Mouse (Mus musculus): Measurements from ENCODE around the gene Lsg1. TPM values are rescaled to one million over a fixed set of nuclear protein-coding genes. Genes with fewer than 3 reads are reported as not detected.

Gene Lsg1
- polyA plus RNA-seq, 1 experiment from 2014 or later = 62.2 TPM

DNA sequence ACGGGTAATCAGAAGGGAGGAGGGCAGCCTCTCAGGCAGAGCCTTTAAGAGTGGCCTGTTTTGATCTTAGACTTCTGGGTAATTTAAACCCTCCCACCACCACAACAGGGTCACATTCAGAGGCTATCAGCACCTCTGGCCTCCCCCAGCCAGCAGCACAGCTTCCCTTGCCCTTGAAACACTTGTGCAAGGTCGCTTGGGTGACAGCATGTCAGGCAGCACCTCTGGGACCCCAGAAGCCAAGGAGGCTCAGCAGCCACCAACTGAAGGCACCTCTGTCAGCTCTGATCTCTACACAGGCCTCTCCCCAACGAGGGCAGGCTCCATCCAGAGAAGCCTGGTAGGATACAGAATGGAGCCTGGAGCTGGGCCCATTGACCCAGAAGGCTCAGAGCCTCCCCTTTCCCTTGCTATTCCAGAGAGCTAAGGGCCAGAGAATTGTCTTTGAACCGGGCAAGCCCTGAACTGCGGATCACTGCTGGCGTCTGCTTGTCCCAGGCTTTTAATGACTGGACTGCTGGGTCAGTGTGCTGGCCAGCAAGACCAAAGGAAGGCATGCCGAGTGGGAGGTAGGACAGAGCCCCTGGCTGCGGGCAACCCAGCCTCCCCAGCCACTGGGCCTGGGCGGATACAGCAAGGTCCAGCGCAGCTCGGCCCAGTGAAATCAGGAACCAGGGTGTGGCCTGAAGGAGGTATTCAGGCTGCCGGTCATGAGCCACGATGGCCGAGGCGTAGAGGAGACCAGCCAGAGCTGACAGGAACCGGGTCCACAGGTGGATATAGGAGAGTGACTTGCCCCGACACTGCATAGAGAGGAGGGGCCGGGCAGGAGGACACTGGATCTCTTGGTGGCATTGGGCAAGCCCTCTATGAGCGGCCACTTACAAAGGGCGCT, 47.0 kb downstream of the Lsg1 start:
- no peaks in the 10 kb centered on the region for H3K27me3 ChIP-seq (ENCODE audit: insufficient read depth, low read length)
- H3K4me1 ChIP-seq (ENCODE audit: insufficient read depth, low read length) = 0 out of 2 replicates have a peak, but pooled peaks cover 3% of the 10 kb centered on the region
- no peak overlapping the region for H3K9ac ChIP-seq (replicated peaks; ENCODE audit: low read length)
- peak overlapping the region; percentile 19 for H3K4me3 ChIP-seq (ENCODE audit: low read length)
- no peaks in the 10 kb centered on the region for H3K9me3 ChIP-seq (ENCODE audit: low read length)
- no peak overlapping the region for H3K27ac ChIP-seq (ENCODE audit: low read length)
- ATAC-seq (ENCODE audit: low FRiP score, low TSS enrichment) = peak; percentile 58; the same call in 1 of the 2 replicates
- peak overlapping the region; percentile 31 for H3K4me2 ChIP-seq (replicated peaks; ENCODE audit: low read depth, low read length)
- H3K36me3 ChIP-seq (ENCODE audit: insufficient read depth, low read length) = 0 out of 2 replicates have a peak, but pooled peaks cover 3% of the 10 kb centered on the region
- 57% methylated on average over 20 of the region's 20 CpGs for WGBS

DNA sequence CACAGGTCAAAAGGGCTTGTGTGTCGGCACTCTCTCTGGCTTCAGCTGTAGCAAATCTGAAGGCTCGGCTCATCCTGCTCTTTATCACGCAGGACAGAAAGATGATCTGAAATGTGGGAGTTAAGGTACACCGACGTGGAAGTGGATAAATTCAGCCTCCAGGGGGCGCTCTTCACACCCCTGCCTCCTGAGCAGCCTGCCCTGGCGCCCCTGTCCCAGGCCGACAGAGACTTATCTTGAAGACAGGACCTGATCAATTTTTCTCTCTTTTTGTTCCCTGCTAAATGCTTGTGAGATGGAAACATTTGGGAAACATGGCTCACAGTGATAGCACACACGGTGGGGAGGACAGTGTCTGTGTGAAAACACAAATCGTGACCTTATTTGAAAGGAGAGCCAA, 48.0 kb downstream of the Lsg1 start:
- Histone ChIP-seq H3K27ac (ENCODE audit: low read length) (no peak overlapping the region), H3K9me3 (ENCODE audit: low read length) (no peaks in the 10 kb centered on the region), H3K27me3 (ENCODE audit: insufficient read depth, low read length) (no peaks in the 10 kb centered on the region), H3K36me3 (ENCODE audit: insufficient read depth, low read length) (no peaks in the 10 kb centered on the region), H3K4me3 (ENCODE audit: low read length) (no peak overlapping the region), H3K4me2 (replicated peaks; ENCODE audit: low read depth, low read length) (no peak overlapping the region), H3K9ac (replicated peaks; ENCODE audit: low read length) (no peak overlapping the region), H3K4me1 (ENCODE audit: insufficient read depth, low read length) (0 out of 2 replicates have a peak, but pooled peaks cover 3% of the 10 kb centered on the region)
- ATAC-seq (ENCODE audit: low FRiP score, low TSS enrichment) = peak; percentile 10; the same call in 1 of the 2 replicates
- 25% methylated on average over 10 of the region's 10 CpGs for WGBS

DNA sequence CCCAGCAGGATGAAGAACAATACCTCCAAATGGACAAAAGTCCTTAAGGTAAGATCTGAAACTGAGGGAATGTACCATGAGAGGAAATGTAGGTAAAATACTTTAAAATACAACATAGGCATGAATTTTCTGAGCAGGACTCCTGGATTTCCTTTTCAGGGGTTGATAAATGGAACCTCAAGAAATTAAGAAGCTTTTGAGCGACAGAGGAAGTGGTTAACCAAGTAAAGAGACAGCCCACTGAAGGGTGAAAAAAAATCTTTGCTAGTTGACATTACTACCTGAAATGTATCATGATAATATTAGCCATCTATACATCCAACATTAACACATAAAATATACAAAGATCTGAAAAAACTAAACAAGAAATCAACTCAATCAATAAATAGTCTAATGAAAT, 52.3 kb downstream of the Lsg1 start:
- Histone ChIP-seq H3K9ac (replicated peaks; ENCODE audit: low read length) (no peak overlapping the region), H3K9me3 (ENCODE audit: low read length) (no peaks in the 10 kb centered on the region), H3K27ac (ENCODE audit: low read length) (no peak overlapping the region), H3K36me3 (ENCODE audit: insufficient read depth, low read length) (no peaks in the 10 kb centered on the region), H3K4me2 (replicated peaks; ENCODE audit: low read depth, low read length) (no peak overlapping the region), H3K4me1 (ENCODE audit: insufficient read depth, low read length) (0 out of 2 replicates have a peak, but pooled peaks cover under 1% of the 10 kb centered on the region), H3K27me3 (ENCODE audit: insufficient read depth, low read length) (no peaks in the 10 kb centered on the region), H3K4me3 (ENCODE audit: low read length) (no peak overlapping the region)
- 81% methylated on average over 1 of the region's 1 CpGs for WGBS
- no peak for ATAC-seq (ENCODE audit: low FRiP score, low TSS enrichment)

DNA sequence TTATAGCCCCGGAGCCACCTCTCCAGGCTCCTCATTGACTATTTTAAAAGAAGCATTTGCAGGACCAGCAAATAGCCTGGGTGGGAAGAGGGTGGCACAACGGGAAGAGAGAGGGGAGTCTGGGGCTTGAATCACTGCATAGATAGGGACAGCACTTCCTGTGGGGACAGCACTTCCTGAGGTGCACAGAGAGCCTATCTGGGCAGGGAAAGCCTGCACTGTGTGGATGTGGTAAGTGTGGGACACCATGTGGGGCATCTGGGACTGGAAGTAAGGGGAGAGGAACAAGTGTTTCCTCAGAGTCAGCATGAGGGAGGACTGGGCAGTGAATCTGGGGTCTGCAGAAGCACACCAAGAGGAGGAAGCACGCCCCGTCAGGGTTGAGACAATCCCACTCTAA, 53.8 kb downstream of the Lsg1 start:
- 44% methylated on average over 4 of the region's 4 CpGs for WGBS
- no peaks in the 10 kb centered on the region for H3K4me1 ChIP-seq (ENCODE audit: insufficient read depth, low read length)
- no peak overlapping the region for H3K9ac ChIP-seq (replicated peaks; ENCODE audit: low read length)
- no peaks in the 10 kb centered on the region for H3K27me3 ChIP-seq (ENCODE audit: insufficient read depth, low read length)
- no peak for ATAC-seq (ENCODE audit: low FRiP score, low TSS enrichment)
- no peaks in the 10 kb centered on the region for H3K36me3 ChIP-seq (ENCODE audit: insufficient read depth, low read length)
- H3K27ac ChIP-seq (ENCODE audit: low read length) = no peak overlapping the region
- no peak overlapping the region for H3K4me3 ChIP-seq (ENCODE audit: low read length)
- no peak overlapping the region for H3K4me2 ChIP-seq (replicated peaks; ENCODE audit: low read depth, low read length)
- no peaks in the 10 kb centered on the region for H3K9me3 ChIP-seq (ENCODE audit: low read length)

- 8% methylated on average over 1 of the region's 1 CpGs for WGBS
- H3K4me2 ChIP-seq (replicated peaks; ENCODE audit: low read depth, low read length) = no peak overlapping the region
- H3K9ac ChIP-seq (replicated peaks; ENCODE audit: low read length) = no peak overlapping the region
- no peaks in the 10 kb centered on the region for H3K36me3 ChIP-seq (ENCODE audit: insufficient read depth, low read length)
- no peak for ATAC-seq (ENCODE audit: low FRiP score, low TSS enrichment)
- H3K4me3 ChIP-seq (ENCODE audit: low read length) = no peak overlapping the region
- H3K4me1 ChIP-seq (ENCODE audit: insufficient read depth, low read length) = no peaks in the 10 kb centered on the region
- H3K27ac ChIP-seq (ENCODE audit: low read length) = no peak overlapping the region
- H3K27me3 ChIP-seq (ENCODE audit: insufficient read depth, low read length) = no peaks in the 10 kb centered on the region
- H3K9me3 ChIP-seq (ENCODE audit: low read length) = no peaks in the 10 kb centered on the region
Observed at GRCm38 (mm10) chr16:30532929-30533328, 54.5 kb downstream of the Lsg1 start.

GRCm38 (mm10) chr16:30531761-30532406, 55.5 kb downstream of the Lsg1 start:
- H3K4me3 ChIP-seq (ENCODE audit: low read length) = no peak overlapping the region
- no peaks in the 10 kb centered on the region for H3K36me3 ChIP-seq (ENCODE audit: insufficient read depth, low read length)
- H3K27ac ChIP-seq (ENCODE audit: low read length) = no peak overlapping the region
- no peaks in the 10 kb centered on the region for H3K9me3 ChIP-seq (ENCODE audit: low read length)
- H3K4me2 ChIP-seq (replicated peaks; ENCODE audit: low read depth, low read length) = peak overlapping the region; percentile 36; the same call in 1 of the 2 replicates
- no peak overlapping the region for H3K9ac ChIP-seq (replicated peaks; ENCODE audit: low read length)
- no peaks in the 10 kb centered on the region for H3K4me1 ChIP-seq (ENCODE audit: insufficient read depth, low read length)
- WGBS = 30% methylated on average over 20 of the region's 20 CpGs
- H3K27me3 ChIP-seq (ENCODE audit: insufficient read depth, low read length) = no peaks in the 10 kb centered on the region
- ATAC-seq (ENCODE audit: low FRiP score, low TSS enrichment) = peak; percentile 35; the same call in 1 of the 2 replicates

DNA sequence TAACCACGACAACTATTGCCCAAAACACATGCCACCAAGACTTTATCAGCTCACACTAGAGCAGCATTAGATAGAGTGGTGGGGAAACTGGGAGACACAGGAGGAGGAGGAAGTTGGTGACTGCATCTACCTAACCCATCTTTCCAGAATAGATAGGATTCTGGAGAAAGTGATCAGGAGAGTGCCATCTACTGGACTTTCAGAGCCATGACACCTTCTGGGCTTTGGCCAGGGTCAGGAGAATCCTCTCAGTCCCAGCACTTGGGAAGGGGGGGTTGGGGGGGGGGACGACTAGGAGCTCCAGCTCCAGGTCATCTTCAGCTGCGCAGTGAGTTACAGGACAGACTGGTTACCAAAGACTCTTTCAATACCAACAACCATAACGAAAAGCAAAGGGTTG, 56.6 kb downstream of the Lsg1 start:
- H3K9ac ChIP-seq (replicated peaks; ENCODE audit: low read length) = no peak overlapping the region
- 45% methylated on average over 4 of the region's 4 CpGs for WGBS
- H3K4me3 ChIP-seq (ENCODE audit: low read length) = no peak overlapping the region
- H3K4me2 ChIP-seq (replicated peaks; ENCODE audit: low read depth, low read length) = no peak overlapping the region
- H3K4me1 ChIP-seq (ENCODE audit: insufficient read depth, low read length) = no peaks in the 10 kb centered on the region
- H3K27ac ChIP-seq (ENCODE audit: low read length) = no peak overlapping the region
- H3K36me3 ChIP-seq (ENCODE audit: insufficient read depth, low read length) = no peaks in the 10 kb centered on the region
- ATAC-seq (ENCODE audit: low FRiP score, low TSS enrichment) = no peak
- no peaks in the 10 kb centered on the region for H3K27me3 ChIP-seq (ENCODE audit: insufficient read depth, low read length)
- no peaks in the 10 kb centered on the region for H3K9me3 ChIP-seq (ENCODE audit: low read length)

- ATAC-seq (ENCODE audit: low FRiP score, low TSS enrichment) = no peak
- Histone ChIP-seq H3K27ac (ENCODE audit: low read length) (no peak overlapping the region), H3K36me3 (ENCODE audit: insufficient read depth, low read length) (0 out of 2 replicates have a peak, but pooled peaks cover 8% of the 10 kb centered on the region), H3K9me3 (ENCODE audit: low read length) (no peaks in the 10 kb centered on the region), H3K4me2 (replicated peaks; ENCODE audit: low read depth, low read length) (no peak overlapping the region), H3K4me3 (ENCODE audit: low read length) (no peak overlapping the region), H3K9ac (replicated peaks; ENCODE audit: low read length) (no peak overlapping the region), H3K4me1 (ENCODE audit: insufficient read depth, low read length) (no peaks in the 10 kb centered on the region), H3K27me3 (ENCODE audit: insufficient read depth, low read length) (no peaks in the 10 kb centered on the region)
- WGBS = 88% methylated on average over 8 of the region's 8 CpGs
Observed at GRCm38 (mm10) chr16:30528386-30528785, 59.0 kb downstream of the Lsg1 start.

DNA sequence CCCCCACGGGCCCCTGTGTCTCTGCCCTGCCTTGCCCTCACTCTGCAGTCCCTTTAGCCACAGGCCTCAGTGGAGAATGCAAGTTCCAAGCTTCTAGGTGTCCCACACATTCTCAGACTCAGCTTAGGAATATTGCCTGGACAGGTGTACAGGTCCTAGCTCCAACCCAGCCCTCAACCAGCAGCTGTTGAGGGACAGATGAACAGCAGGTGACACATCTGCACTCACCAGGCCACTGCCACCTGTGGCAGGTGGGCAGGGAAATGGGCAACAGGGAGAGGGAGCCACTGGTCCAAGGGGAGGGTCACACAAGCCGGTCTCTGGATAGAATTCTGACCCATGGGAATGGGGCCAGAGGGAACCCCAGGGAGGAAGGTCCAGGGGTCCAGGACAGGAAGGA, 59.5 kb downstream of the Lsg1 start:
- no peak overlapping the region for H3K27ac ChIP-seq (ENCODE audit: low read length)
- 0 out of 2 replicates have a peak, but pooled peaks cover 8% of the 10 kb centered on the region for H3K36me3 ChIP-seq (ENCODE audit: insufficient read depth, low read length)
- 69% methylated on average over 2 of the region's 2 CpGs for WGBS
- H3K27me3 ChIP-seq (ENCODE audit: insufficient read depth, low read length) = no peaks in the 10 kb centered on the region
- H3K9me3 ChIP-seq (ENCODE audit: low read length) = no peaks in the 10 kb centered on the region
- no peak overlapping the region for H3K4me3 ChIP-seq (ENCODE audit: low read length)
- no peaks in the 10 kb centered on the region for H3K4me1 ChIP-seq (ENCODE audit: insufficient read depth, low read length)
- no peak overlapping the region for H3K4me2 ChIP-seq (replicated peaks; ENCODE audit: low read depth, low read length)
- no peak overlapping the region for H3K9ac ChIP-seq (replicated peaks; ENCODE audit: low read length)
- ATAC-seq (ENCODE audit: low FRiP score, low TSS enrichment) = no peak

DNA sequence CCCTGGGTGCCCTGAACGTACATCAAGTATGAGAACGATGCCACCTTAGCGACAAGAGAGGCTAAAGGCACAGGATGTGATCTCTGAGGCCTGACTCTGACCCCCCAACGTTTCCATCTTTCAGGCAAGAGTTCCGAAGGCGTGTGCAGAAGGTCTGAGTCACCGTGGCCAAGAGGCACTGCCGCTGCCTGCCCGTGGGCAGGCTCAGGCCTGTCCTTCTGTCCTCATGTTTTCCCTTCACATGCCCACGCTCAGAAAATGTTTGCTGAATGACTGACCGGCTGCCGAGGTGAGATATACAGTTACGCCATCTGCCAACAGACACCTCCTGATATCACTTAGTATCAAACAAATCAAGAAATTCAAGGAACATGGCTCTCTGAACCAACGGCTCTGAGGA, 61.6 kb downstream of the Lsg1 start:
- Histone ChIP-seq H3K36me3 (ENCODE audit: insufficient read depth, low read length) (0 out of 2 replicates have a peak, but pooled peaks cover 8% of the 10 kb centered on the region), H3K4me3 (ENCODE audit: low read length) (no peak overlapping the region), H3K9ac (replicated peaks; ENCODE audit: low read length) (no peak overlapping the region), H3K4me2 (replicated peaks; ENCODE audit: low read depth, low read length) (no peak overlapping the region), H3K27me3 (ENCODE audit: insufficient read depth, low read length) (no peaks in the 10 kb centered on the region), H3K27ac (ENCODE audit: low read length) (no peak overlapping the region), H3K9me3 (ENCODE audit: low read length) (no peaks in the 10 kb centered on the region), H3K4me1 (ENCODE audit: insufficient read depth, low read length) (no peaks in the 10 kb centered on the region)
- WGBS = 68% methylated on average over 14 of the region's 14 CpGs
- no peak for ATAC-seq (ENCODE audit: low FRiP score, low TSS enrichment)
